Mouse (Mus musculus): ENCODE data around the gene Acot6.
A peak's percentile ranks its signal among the peaks of the same experiment; 100 is the strongest.

The Acot6 gene

DNA sequence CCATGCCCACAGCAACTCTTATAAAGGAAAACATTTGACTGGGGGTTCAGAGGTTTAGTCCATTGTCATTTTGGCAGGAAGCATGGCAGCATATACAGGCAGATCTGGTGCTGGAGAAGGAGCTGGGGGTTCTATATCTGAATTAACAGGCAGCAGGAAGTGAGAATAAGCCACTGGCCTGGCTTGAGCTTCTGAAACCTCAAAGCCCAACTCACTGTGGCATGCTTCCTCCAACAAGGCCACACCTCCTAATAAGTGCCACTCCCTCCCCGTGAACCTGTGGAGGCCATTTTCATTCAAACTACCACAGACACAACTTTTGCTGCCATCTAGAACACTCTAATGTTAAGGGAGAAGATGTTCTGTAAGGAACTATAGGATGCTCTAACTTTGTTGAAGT is 7.2 kb downstream of the Acot6 start:
- DNase-seq = no peak

DNA sequence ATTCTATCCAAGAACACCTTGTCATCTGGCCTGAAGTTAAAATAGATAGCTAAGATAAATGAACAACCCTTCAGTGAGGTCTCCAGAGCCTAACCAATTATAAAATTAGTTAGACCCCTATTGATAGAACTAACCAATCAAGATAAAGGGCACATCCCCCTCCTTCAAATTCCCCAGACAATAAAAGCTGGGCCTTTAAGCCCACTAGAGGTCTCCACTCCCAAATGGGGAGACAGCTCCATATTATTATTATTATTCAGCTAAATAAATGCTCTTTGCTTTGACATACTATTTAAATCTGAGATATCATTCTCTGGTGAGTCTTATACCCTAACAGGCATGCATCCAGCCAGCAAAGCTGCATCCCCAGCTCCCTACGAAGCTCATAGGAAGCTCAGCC is 9.5 kb downstream of the Acot6 start:
- no peak for DNase-seq

DNA sequence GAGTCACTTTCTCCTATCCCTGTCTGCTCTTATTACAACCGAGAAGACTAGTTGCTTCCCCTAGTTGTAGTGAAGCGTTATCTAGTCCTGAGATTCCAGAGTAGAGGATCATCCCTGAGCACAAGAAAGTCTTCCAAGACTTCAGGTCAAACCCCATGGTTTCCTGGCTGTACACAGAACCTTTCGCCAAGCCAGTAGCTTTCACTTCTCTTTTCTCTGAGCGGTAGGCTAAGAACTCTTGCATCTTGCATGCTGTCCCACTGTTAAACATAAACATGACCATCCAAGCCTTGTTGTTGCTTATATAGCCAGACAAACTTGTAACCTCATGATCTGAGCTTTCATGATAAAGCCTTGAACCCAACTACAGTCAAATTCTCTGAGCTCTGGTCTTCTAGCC is 10.4 kb downstream of the Acot6 start:
- no peak for DNase-seq

DNA sequence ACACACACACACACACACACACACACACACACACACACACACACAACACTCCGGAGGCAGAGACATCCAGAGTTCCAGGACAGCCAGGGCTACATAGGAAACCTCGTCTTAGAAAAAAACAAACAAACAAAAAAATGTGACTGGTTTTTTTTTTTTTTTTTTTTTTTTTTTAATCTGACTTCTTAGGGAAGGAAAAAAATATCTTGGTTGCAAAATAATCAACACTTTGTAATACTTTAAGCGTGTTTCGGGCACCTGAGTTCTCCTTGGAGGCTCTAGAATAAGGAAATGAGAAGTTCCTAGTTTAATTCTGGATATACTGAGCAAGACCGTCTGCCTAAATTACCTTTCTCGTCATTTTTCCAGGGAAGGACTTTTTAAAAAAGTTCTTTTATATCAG is 13.2 kb downstream of the Acot6 start:
- DNase-seq = no peak

DNA sequence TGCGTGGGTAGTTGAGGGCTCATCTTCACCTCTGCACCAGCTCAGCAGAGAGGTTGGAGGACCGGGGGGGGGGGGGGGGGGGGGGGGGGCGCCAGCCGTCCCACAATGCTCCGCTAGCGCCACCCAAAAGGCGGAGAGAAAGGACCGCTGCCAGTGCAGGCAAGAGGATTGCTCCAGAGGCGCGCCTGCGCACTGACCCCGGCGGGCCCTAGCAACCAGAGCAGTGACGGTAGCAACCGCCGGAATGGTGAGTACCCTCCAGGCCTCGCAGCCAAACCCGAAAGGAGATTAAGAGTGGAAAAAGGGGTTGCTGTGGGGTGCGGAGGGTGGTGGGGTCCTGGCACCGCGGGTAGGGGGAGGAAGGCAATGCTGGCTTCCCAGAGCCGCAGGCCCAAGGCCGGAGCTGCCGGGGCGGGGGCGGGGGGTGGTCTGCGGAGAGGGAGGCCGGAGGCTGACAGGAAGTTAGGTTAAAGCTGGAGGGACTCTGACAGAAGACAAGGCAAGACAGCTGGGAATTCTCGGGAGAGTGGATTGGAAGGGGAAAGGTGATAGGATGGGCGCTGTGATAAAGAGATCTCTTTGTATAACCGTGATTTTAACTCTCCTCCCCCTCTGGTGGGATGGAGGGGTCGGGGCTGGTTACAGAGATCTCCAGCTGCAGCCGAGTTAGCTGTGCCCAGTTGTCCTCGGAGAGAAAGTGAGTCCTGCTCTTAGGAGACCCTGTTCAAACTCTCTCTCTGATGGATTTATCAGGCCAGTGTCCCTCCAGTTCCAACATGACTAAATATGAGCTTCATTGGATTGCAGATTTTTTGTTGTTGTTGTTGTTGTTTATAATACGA is 13.9 kb downstream of the Acot6 start, which contains the start of gene Dnal1:
Gene Dnal1, plus strand, starts transcription at position 214 of the 842 bp plus-strand sequence.
- peak; percentile 85 for DNase-seq

DNA sequence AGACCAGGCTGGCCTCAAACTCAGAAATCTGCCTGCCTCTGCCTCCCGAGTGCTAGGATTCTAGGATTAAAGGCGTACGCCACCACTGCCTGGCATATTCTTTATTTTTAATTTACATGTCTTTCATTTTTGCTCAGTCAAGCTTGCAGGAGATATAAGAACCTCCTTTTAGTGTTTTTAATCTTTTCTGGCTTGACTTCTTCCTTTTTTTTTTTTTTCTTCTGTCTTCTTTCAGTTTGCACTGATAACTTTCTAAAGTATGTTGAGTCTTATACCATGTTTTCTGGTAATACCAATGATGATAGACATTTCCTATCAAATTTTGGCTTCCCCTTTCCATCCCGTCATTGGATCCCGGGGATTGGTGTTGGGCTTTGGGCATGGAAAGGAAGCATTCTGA is 19.1 kb downstream of the Acot6 start:
- DNase-seq = no peak

DNA sequence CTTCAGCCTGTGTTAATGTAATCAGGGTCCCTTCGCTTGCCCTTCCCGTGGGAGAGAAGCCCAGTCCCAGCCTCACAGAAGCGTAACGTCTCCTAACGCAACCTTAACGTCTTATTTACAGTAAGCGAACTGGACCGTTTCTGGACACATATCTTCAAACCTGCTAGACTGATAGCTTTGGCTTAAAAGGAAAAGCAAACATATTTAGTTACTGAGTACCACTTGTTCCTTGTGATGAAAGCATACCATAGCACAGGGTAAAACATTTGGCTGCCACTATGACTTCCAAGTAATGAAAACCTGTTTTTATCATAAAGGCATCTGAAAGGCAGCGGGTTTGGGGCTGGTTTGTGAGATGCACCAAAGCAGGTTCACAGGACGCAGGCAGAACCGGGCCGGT is 25.4 kb downstream of the Acot6 start:
- DNase-seq = no peak

- no peak for DNase-seq
Observed at GRCm38 (mm10) chr12:84126899-84127298, 26.4 kb downstream of the Acot6 start.

GRCm38 (mm10) chr12:84128576-84128975 is 28.1 kb downstream of the Acot6 start:
- no peak for DNase-seq

- no peak for DNase-seq
Observed at GRCm38 (mm10) chr12:84129931-84130330, 29.5 kb downstream of the Acot6 start.

- DNase-seq = no peak
Observed at GRCm38 (mm10) chr12:84132265-84132664, 31.8 kb downstream of the Acot6 start.

- DNase-seq = no peak
Observed at GRCm38 (mm10) chr12:84137131-84137530, 36.7 kb downstream of the Acot6 start.

- no peak for DNase-seq
Observed at GRCm38 (mm10) chr12:84140135-84140534, 39.7 kb downstream of the Acot6 start.

- DNase-seq = no peak
Observed at GRCm38 (mm10) chr12:84141271-84141670, 40.8 kb downstream of the Acot6 start.

DNA sequence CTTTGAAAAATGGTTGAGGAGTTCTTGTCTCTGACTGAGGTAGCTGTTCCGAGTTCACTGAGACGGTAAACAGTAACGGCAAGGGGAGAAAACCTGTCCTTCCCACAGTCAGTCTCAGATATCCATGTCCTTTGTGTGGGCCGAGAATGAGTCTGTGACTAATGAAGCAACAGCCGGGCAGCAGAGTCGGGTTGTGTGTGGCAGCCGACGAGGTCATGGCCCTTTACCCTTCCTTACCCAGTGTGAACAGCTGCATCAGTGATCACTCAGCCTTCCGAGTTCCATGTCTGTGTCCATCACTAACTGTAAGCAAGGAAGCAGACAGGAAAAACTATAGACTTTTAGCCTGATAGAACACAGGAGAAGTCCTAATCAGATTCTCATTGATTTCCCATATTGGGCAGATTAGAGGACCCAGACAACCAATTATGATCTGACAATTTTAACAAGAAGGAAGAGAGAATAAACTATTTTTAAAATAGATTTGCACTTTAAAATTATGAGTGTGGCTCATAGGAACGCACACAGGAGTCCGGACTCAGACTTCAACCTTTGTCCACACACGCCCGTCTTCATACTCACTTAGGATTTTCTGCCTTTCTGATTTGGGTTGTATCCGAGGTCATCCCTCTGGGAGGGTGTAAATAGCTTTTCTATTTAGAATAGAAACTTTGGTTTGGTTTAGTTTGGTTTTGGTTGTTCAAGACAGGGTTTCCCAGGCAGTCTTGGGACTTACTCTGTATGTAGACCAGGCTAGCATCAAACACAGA is 42.0 kb downstream of the Acot6 start:
- DNase-seq = peak; percentile 24

DNA sequence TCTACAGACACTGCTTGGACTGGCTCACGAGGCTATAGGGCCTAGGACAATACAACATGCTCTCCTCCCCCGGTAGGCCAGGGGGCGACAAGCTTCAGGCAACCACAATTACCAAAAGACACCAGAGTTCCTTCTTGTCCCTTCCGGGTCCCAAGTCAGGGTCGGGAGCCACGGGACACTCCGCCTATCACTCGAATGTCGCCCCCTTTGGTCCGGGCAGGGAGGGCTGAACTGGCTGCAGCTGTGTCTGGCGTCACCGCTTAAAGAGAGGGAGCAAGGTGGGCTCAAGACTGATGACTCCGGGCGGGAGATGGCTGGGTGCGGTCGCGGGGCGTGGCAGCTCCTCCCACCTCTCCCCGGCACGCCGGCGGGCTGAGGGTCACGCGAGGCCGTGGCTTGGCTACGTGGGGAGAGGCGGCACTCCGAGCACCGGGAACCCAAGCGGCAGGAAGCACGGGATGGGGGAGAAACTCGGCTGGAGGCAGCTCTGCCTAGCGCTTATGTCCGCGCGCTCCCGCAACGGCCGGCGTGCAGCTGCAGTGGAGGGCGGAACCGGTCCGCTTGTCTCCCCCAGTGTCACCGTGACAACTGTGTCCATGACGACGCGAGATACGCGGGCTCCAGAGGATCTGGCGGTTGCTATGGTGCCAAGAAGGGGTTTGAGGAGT is 47.6 kb downstream of the Acot6 start, which contains the start of gene Pnma1:
Gene Pnma1, minus strand, starts transcription at position 536 of the 668 bp plus-strand sequence.
- DNase-seq = peak; percentile 31

- no peak for DNase-seq
Observed at GRCm38 (mm10) chr12:84148622-84149012, 48.2 kb downstream of the Acot6 start.

DNA sequence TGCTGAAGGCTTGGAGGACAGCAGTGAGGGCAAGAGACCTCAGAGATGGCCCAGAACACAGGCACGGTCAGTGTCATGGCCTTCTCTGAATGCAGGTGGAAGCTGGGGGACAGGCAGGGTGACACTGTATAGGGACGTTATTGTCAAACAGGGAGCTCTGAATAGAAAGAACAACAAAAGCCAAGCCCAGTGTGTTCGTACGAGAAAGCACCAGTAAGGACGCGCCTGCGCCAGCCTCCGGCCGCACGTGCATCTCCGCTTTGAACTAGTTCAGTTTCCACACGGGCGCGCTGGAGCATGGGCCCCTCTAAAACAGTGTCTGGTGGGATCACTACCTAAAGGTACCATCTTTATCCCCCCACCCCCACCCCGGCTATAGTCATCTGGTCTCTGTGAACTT is 49.5 kb downstream of the Acot6 start:
- peak; percentile 1 for DNase-seq

DNA sequence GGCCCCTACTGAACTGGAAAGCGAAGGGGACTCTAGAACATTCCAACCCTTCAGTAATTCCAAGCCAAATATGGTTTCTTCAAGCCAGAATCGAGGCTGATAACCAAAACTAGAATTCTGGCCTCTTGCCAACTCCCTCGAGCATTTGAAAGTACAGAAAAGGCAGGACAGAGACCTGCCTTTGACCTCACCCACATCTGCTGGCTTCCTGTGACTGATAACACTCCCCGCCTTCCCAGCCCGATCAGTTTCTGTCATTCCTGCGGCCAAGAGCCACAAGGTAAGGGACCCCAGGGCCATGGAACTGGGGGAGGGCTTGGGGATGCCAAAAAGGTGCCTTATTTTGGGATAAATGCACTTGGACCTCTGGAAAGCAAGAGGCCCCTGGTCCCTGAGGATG is 50.5 kb downstream of the Acot6 start:
- peak; percentile 3 for DNase-seq

- DNase-seq = no peak
Observed at GRCm38 (mm10) chr12:84151911-84152310, 51.5 kb downstream of the Acot6 start.

GRCm38 (mm10) chr12:84152352-84153190 is 52.1 kb downstream of the Acot6 start:
- peak; percentile 6 for DNase-seq

DNA sequence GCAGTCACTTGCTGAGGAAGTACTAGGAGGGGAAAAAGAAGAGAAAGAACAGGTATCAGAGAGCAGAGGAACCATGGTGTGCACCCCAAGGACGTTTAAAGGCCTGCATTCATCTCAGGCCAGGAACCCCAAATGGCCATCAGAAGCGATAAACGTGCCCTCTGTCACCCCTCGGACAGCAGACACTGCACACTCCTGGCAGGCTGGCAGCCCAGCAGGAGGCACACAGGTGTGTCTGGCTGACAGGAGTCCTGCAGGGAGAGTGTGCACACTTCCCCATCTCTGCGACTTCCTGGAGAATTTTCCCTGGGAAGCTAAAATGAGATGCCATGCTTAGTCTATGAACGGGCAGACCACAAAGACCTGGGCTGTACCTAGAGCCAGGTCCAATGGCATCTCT is 53.0 kb downstream of the Acot6 start:
- DNase-seq = peak; percentile 1
